Mouse (Mus musculus) heart, postnatal 4 days (tissue): ENCODE measurements around the gene Fam193a. TPM values are rescaled to one million over a fixed set of nuclear protein-coding genes. Genes with fewer than 3 reads are reported as not detected.

Experiments
- DNase-seq: peaks from one replicate; pipeline ENCODE4 v3.0.0; 2021
- total RNA-seq, 2 experiments: library from RNA; stranded (reverse); gene quantifications; 2 replicates each; pipeline ENCODE4 v1.2.3; 2021

The Fam193a gene
- total RNA-seq, 2 experiments from 2014 or later = 36.0 to 41.7 TPM

GRCm38 (mm10) chr5:34521337-34521736, 151.6 kb downstream of the Fam193a start:
- no peak for DNase-seq

DNA sequence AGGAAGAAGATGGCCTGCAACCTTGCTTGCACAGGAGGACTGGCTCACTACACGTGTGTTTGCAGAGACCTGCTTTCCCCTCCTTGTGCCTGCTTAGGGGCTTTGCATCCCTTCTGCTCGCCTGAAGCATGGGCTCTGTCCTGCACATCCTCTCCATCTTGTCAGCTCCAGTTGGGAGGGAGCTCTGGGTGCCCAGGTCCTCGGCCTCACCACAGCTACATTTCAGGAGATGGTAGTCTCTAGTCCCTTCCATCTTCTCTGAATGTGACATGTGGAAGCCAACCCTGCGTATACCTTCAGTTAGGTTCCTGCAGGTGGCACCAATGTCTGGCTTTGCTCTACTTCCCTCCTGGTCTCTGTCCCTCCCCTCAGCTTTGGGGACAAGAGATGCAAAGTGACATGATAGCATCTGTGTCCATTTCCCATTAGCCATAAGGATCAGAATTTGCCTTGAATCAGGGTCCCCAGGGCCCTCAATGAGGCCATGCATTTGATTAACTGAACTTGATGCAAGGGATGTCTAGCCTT, 154.3 kb downstream of the Fam193a start:
- DNase-seq = no peak

GRCm38 (mm10) chr5:34524511-34524910, 154.8 kb downstream of the Fam193a start:
- no peak for DNase-seq

DNA sequence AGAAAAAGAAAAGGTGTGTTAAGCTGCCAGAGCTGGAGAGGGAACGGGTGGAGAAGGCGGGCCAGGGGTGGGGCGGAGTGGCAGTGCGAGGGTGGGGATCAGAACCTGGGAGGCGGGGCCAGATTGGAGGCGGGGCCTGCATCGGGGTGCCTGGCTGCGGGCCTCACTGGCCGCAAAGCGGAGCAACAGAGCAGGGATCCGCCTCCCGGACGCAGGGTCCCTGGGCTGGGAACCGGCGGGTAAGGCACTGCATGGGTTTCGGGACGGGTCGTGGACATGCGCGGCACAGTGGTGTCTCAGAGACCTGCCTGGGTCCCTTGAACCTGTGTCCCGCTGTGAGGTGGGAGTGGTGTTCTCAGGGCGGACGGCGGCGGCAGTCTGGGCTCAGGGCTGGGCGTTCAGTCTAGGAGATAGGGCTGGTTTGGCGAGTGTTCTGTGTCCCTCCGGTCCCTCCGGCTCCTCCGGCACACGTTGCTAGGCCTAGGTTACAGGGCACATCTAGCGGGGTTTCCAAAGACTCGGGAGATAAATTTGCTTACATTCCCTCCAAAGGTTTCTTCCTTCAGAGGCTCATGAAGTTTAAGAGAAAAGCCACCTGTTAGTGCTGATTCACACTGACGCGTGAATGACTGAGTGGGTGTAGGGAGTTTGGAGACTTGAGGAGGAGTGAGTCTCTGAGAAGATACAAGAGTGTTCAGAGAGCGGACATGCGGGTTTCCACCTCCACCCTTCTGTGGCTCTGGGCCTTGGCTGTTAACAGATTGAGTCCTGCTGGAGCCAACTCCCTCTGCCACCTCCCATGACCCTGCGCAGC, 156.1 kb downstream of the Fam193a start, which contains the start of gene Sh3bp2:
Gene Sh3bp2 (plus strand): TSS at position 176 of the 814 bp plus-strand sequence.
- peak; percentile 98 for DNase-seq

DNA sequence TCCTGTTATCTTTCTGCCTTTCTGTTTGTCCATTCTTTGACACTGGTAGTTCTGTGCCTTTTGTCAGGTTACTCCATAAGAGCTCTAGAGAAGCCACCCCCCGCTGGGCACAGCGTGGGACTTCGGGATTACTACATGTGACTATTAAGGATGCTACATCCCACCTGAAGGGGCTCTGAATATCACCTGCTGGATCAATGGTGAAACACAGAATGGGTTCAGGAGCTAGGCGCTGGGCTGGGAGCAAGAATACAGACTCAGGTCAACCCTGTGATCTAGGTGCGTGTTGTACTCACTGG, 156.7 kb downstream of the Fam193a start:
- DNase-seq = no peak

DNA sequence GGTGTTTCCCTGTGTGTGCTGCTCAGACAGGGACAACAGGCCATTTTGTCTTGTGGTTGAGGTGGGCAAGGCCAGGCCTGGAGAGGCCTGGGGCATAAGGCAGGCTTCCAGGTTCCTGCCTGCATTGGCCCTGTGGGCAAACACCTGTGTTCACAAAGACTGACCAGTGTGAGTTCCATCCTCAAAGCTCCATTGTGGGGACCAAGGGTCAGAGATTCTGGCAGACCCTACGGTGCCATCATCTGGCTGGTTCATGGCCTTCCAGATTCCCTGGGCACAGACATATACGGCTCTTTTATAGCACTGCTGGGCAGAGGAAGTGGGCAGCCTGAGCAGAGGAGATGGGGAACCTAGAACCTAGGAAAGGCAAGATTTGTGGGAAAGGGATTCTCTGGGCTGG, 157.6 kb downstream of the Fam193a start:
- no peak for DNase-seq

GRCm38 (mm10) chr5:34528724-34529123, 159.0 kb downstream of the Fam193a start:
- no peak for DNase-seq

- DNase-seq = no peak
Measured at GRCm38 (mm10) chr5:34530116-34530515, 160.4 kb downstream of the Fam193a start.

- no peak for DNase-seq
Measured at GRCm38 (mm10) chr5:34530687-34531086, 161.0 kb downstream of the Fam193a start.

- DNase-seq = no peak
Measured at GRCm38 (mm10) chr5:34533066-34533465, 163.3 kb downstream of the Fam193a start.

DNA sequence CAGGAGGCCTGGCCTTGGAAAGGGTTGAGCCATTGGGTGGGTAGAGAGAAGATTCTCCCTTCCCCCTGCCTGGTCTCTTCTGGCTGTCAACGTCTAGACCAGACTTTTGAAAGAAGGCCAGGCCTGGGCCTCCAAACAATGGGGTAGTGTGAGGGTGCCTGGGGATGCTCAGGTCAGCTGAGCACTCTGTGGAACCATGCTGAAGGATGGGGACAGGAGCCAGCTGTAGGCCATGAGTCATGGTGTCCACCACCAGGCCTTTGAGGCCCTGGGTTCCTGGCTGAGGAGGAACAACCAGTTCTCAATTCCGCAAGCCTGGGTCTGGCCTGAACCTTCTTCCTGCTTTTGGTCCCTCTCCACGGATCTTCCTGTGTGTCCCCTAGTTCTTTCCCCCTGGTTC, 164.1 kb downstream of the Fam193a start:
- peak; percentile 62 for DNase-seq

DNA sequence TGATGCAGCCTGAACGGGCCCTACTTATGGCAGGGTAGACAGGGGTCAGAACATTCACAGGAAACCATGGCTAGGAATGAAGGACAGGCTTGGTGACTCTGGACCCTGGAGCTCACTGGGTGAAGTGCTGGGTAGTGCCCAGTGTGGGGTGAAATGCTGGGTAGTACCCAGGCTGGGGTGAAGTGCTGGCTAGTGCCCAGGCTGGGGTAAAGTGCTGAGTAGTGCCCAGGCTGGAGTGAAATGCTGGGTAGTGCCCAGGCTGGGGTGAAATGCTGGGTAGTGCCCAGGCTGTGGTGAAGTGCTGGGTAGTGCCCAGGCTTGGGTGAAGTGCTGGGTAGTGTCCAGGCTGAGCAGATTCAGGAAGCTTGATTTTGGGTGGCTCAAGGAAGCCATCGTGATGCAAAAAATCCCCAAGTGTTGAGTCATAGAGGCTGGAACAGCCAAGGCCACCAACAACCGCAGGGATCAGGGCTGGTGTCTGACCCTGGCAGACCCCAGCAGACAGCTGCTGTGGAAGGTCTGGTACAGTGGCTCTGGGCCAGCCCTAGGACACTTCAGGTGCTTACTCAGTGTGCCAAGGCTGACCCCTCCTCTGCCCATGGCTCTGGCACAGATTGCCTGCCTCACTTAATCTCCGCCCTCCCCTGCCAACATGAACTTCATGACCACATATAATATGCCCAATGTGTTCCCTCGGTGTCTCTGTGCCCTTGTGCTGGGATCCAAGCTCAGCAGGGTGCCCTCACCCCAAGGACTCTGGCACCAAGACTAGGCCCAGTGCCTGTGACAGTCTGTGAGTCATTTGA, 165.2 kb downstream of the Fam193a start:
- DNase-seq = no peak

DNA sequence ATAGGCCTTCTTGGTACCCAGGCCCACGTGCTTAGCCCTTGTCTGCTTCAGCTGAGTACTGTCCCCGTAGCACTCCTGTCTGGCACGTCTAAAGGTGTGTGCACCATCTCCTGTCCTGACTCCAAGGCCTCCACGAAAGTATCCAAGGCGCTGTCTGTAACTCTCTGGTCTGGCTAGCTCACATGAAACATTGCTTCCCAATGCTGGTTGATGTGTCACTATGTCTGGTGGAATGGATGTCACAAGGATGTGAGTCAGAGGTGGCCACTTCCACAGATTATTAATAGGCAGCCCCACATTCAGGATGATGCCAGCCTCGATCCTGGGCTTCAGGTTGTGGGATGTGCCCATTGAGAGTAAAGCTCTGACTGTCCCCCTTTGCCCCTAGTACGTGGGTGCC, 166.1 kb downstream of the Fam193a start:
- no peak for DNase-seq

Other genes with a start within 250 kb of the Fam193a start
- under 1 TPM; 0.47 to 0.52 TPM for gene Poln, start 200.5 kb upstream of the Fam193a start, total RNA-seq
- 10 to 100 TPM; 11.5 to 12.5 TPM for gene Haus3, start 200.4 kb upstream of the Fam193a start, total RNA-seq
- 10 to 100 TPM; 60.7 to 66.5 TPM for gene Mxd4, start 182.2 kb upstream of the Fam193a start, total RNA-seq
- 1 to 10 TPM; 1.5 to 2.5 TPM for gene Zfyve28, start 81.5 kb upstream of the Fam193a start, total RNA-seq
- not detected for gene Cfap99, start 81.3 kb upstream of the Fam193a start, total RNA-seq
- gene Rnf4, start 33.6 kb upstream of the Fam193a start, total RNA-seq = 10 to 100 TPM; 85.8 to 86.3 TPM
- 10 to 100 TPM in 1 of 2 experiments, 1 to 10 TPM in 1; 8.8 to 10.3 TPM for gene Tnip2, start 144.1 kb downstream of the Fam193a start, total RNA-seq
- 1 to 10 TPM; 6.1 to 7.9 TPM for gene Sh3bp2, start 155.9 kb downstream of the Fam193a start, total RNA-seq
- 100 to 1,000 TPM; 202 to 209 TPM for gene Add1, start 203.7 kb downstream of the Fam193a start, total RNA-seq